In genomic region chr1:126677280-126677679, GRCm38 (mm10) we compare ENCODE assay signal across 25 mouse cellular contexts.
A peak's percentile ranks its signal among the peaks of the same experiment; 100 is the strongest.
DNase-seq lines count a peak whose midpoint lies in the region; ATAC-seq and TF ChIP-seq lines count a peak whose summit lies in the region.
"Had no signal": no experiment of that assay in that cellular context is flagged by ENCODE, and none has a peak within 500 bp of the region (broad histone marks: within the 10 kb centered on the region; RNA-seq: fewer than 3 reads in every experiment).

No protein-coding gene starts in this region.

- H3K4me2 ChIP-seq in heart, embryonic 12.5 days = no peak overlapping the region
- no peak overlapping the region for H3K4me2 ChIP-seq in midbrain, embryonic 13.5 days (replicated peaks)
- H3K4me2 ChIP-seq in midbrain, postnatal 0 days (ENCODE audit: low read depth, low read length, poor library complexity, severe bottlenecking) = no peak overlapping the region
- no peak overlapping the region for H3K4me2 ChIP-seq in hindbrain, postnatal 0 days (ENCODE audit: low read depth, low read length)
- H3K4me2 ChIP-seq: heart, embryonic 15.5 days; limb, embryonic 12.5 days; midbrain, embryonic 15.5 days had no signal

- no peak overlapping the region for H3K27ac ChIP-seq in heart, embryonic 12.5 days (ENCODE audit: poor library complexity, severe bottlenecking)
- H3K27ac ChIP-seq in midbrain, embryonic 13.5 days = 0 out of 2 replicates have a peak overlapping the region, but pooled peaks have one; percentile 2
- H3K27ac ChIP-seq in midbrain, postnatal 0 days (ENCODE audit: low read depth, low read length) = no peak overlapping the region
- H3K27ac ChIP-seq in hindbrain, postnatal 0 days = peak overlapping the region; percentile 46; the same call in 1 of the 2 replicates
- H3K27ac ChIP-seq: heart, embryonic 15.5 days; layer of hippocampus, adult 2 months; left cerebral cortex, adult 2 months; limb, embryonic 12.5 days had no signal

- no peak for ATAC-seq in heart, embryonic 12.5 days (ENCODE audit: insufficient number of reproducible peaks, low FRiP score)
- no peak for ATAC-seq in midbrain, embryonic 13.5 days
- ATAC-seq in midbrain, postnatal 0 days (ENCODE audit: low FRiP score) = no peak
- no peak for ATAC-seq in hindbrain, postnatal 0 days
- ATAC-seq: inflammation-experienced regulatory T-cells, adult 6 months had no signal

- no peaks in the 10 kb centered on the region for H3K27me3 ChIP-seq in heart, embryonic 12.5 days (replicated peaks)
- no peaks in the 10 kb centered on the region for H3K27me3 ChIP-seq in midbrain, embryonic 13.5 days
- no peaks in the 10 kb centered on the region for H3K27me3 ChIP-seq in midbrain, postnatal 0 days (ENCODE audit: insufficient read depth, low read length)
- H3K27me3 ChIP-seq in hindbrain, postnatal 0 days (ENCODE audit: insufficient read depth, low read length) = no peaks in the 10 kb centered on the region
- H3K27me3 ChIP-seq: heart, embryonic 15.5 days; limb, embryonic 12.5 days; midbrain, embryonic 15.5 days had no signal

- H3K9me3 ChIP-seq in heart, embryonic 12.5 days (replicated peaks) = no peaks in the 10 kb centered on the region
- H3K9me3 ChIP-seq in midbrain, embryonic 13.5 days = no peaks in the 10 kb centered on the region
- no peaks in the 10 kb centered on the region for H3K9me3 ChIP-seq in midbrain, postnatal 0 days (ENCODE audit: low read length)
- H3K9me3 ChIP-seq in hindbrain, postnatal 0 days (ENCODE audit: low read length) = no peaks in the 10 kb centered on the region
- H3K9me3 ChIP-seq: heart, embryonic 15.5 days; limb, embryonic 12.5 days; midbrain, embryonic 15.5 days had no signal

- no peak overlapping the region for H3K9ac ChIP-seq in heart, embryonic 12.5 days
- no peak overlapping the region for H3K9ac ChIP-seq in midbrain, embryonic 13.5 days (replicated peaks)
- H3K9ac ChIP-seq in midbrain, postnatal 0 days (replicated peaks; ENCODE audit: low read length, poor library complexity, severe bottlenecking) = no peak overlapping the region
- no peak overlapping the region for H3K9ac ChIP-seq in hindbrain, postnatal 0 days (replicated peaks; ENCODE audit: low read length)
- H3K9ac ChIP-seq: heart, embryonic 15.5 days; limb, embryonic 12.5 days; midbrain, embryonic 15.5 days had no signal

- peaks cover 7% of the 10 kb centered on the region for H3K4me1 ChIP-seq in heart, embryonic 12.5 days (replicated peaks)
- peaks cover 40% of the 10 kb centered on the region for H3K4me1 ChIP-seq in midbrain, embryonic 13.5 days (replicated peaks)
- H3K4me1 ChIP-seq in midbrain, postnatal 0 days (ENCODE audit: insufficient read depth, low read length) = peaks cover 5% of the 10 kb centered on the region; the same call in 1 of the 2 replicates
- 0 out of 2 replicates have a peak, but pooled peaks cover 5% of the 10 kb centered on the region for H3K4me1 ChIP-seq in hindbrain, postnatal 0 days (ENCODE audit: insufficient read depth, low read length)
- peaks cover 7% of the 10 kb centered on the region for H3K4me1 ChIP-seq in lung, adult 2 months (ENCODE audit: control insufficient read depth, insufficient read depth, low read length)

- DNase-seq in heart, adult 11 months = peak; percentile 44
- DNase-seq in midbrain, postnatal 0 days (ENCODE audit: low spot score) = no peak
- no peak for DNase-seq in hindbrain, postnatal 0 days (ENCODE audit: low spot score)
- DNase-seq in large intestine, adult 2 months (ENCODE audit: low read depth, low spot score) = peak; percentile 21
- no peak for DNase-seq in lung, adult 2 months
- DNase-seq: adrenal gland, adult 8-10 months; cerebellum, adult 2 months; cerebellum, postnatal 14 days; gastrocnemius, postnatal 10 days; kidney, postnatal 14 days; lung, postnatal 36 days; spleen, adult 18-20 months; thymus, adult 2 months; thymus, postnatal 36 days had no signal

- no peaks in the 10 kb centered on the region for H3K36me3 ChIP-seq in heart, embryonic 12.5 days
- H3K36me3 ChIP-seq in midbrain, embryonic 13.5 days = no peaks in the 10 kb centered on the region
- no peaks in the 10 kb centered on the region for H3K36me3 ChIP-seq in midbrain, postnatal 0 days (ENCODE audit: insufficient read depth, low read length)
- H3K36me3 ChIP-seq in hindbrain, postnatal 0 days (ENCODE audit: insufficient read depth, low read length) = no peaks in the 10 kb centered on the region
- H3K36me3 ChIP-seq: G1E; heart, embryonic 15.5 days; limb, embryonic 12.5 days; midbrain, embryonic 15.5 days had no signal

- no peak for TF ChIP-seq POLR2A in lung, adult 2 months (IDR thresholded peaks at IDR 0.05; ENCODE audit: borderline replicate concordance, extremely low read depth, low read depth, low read length)

- 31% methylated on average over 4 of the region's 4 CpGs for WGBS in heart, embryonic 12.5 days
- 32% methylated on average over 4 of the region's 4 CpGs for WGBS in midbrain, embryonic 13.5 days
- 41% methylated on average over 4 of the region's 4 CpGs for WGBS in midbrain, postnatal 0 days
- 30% methylated on average over 4 of the region's 4 CpGs for WGBS in hindbrain, postnatal 0 days
- 33% methylated on average over 4 of the region's 4 CpGs for WGBS in large intestine, adult 2 months
- 67% methylated on average over 4 of the region's 4 CpGs for WGBS in lung, adult 2 months

- no peak for TF ChIP-seq CTCF in midbrain, postnatal 0 days (IDR thresholded peaks at IDR 0.05)
- TF ChIP-seq CTCF in hindbrain, postnatal 0 days (IDR thresholded peaks at IDR 0.05; ENCODE audit: low read depth) = no peak
- no peak for TF ChIP-seq CTCF in lung, adult 2 months (IDR thresholded peaks at IDR 0.05; ENCODE audit: insufficient read depth, low read length)

- no peak overlapping the region for H3K4me3 ChIP-seq in heart, embryonic 12.5 days
- no peak overlapping the region for H3K4me3 ChIP-seq in midbrain, embryonic 13.5 days (replicated peaks)
- H3K4me3 ChIP-seq in midbrain, postnatal 0 days (ENCODE audit: low read depth, low read length) = no peak overlapping the region
- H3K4me3 ChIP-seq in hindbrain, postnatal 0 days (ENCODE audit: low read length) = no peak overlapping the region
- H3K4me3 ChIP-seq in lung, adult 2 months (replicated peaks; ENCODE audit: extremely low read depth, low read depth, low read length) = no peak overlapping the region
- H3K4me3 ChIP-seq: erythroblast, embryonic 14.5 days; heart, embryonic 15.5 days; layer of hippocampus, adult 2 months; left cerebral cortex, adult 2 months; limb, embryonic 12.5 days; midbrain, embryonic 15.5 days; myocyte had no signal

Comparison
In these comparisons a context has a peak if more than half of its experiments do, and no peak if none do; other contexts are left out.
1. H3K27ac ChIP-seq: peak in midbrain, embryonic 13.5 days (single experiment) and hindbrain, postnatal 0 days (single experiment); none in heart, embryonic 12.5 days (single experiment) and midbrain, postnatal 0 days (single experiment).
2. DNase-seq: peak in heart, adult 11 months (single experiment) and large intestine, adult 2 months (single experiment); none in midbrain, postnatal 0 days (single experiment), hindbrain, postnatal 0 days (single experiment) and lung, adult 2 months (single experiment).